Mouse (Mus musculus) kidney, adult 2 months (tissue): Measurements from ENCODE around the gene Sash1. TPM values are rescaled to one million over a fixed set of nuclear protein-coding genes. Genes with fewer than 3 reads are reported as not detected.

Source experiments
- DNase-seq: peaks from one replicate; pipeline ENCODE4 v3.0.0; 2021
- H3K27ac ChIP-seq: fragments of 200-500 bp; 2 replicates; pipeline ENCODE4 v1.5.1; 2012; ENCODE audit warnings: low read depth, low read length, control low read depth, inconsistent platforms; ENCODE audit not compliant: insufficient read depth
- H3K27me3 ChIP-seq: fragments of 200-500 bp; replicated peaks from 2 replicates; pipeline ENCODE4 v1.6.1; 2012; ENCODE audit warnings: mild to moderate bottlenecking, moderate library complexity, low read length, inconsistent platforms; ENCODE audit not compliant: control insufficient read depth, insufficient read depth
- H3K36me3 ChIP-seq: fragments of 200-500 bp; 2 replicates; pipeline ENCODE4 v1.6.1; 2012; ENCODE audit warnings: mild to moderate bottlenecking, moderate library complexity, low read length, inconsistent platforms; ENCODE audit not compliant: control insufficient read depth, insufficient read depth
- H3K4me1 ChIP-seq: fragments of 200-500 bp; 2 replicates; pipeline ENCODE4 v1.6.1; 2011; ENCODE audit warnings: low read length; ENCODE audit not compliant: control insufficient read depth, insufficient read depth
- H3K4me3 ChIP-seq: fragments of 200-500 bp; 2 replicates; pipeline ENCODE4 v1.5.1; 2011; ENCODE audit warnings: mild to moderate bottlenecking, low read depth, low read length, control low read depth; ENCODE audit not compliant: insufficient read depth
- CTCF ChIP-seq: fragments of 200-500 bp; conservative IDR thresholded peaks from 2 replicates; pipeline ENCODE4 v1.5.1; 2011; ENCODE audit warnings: low read depth, mild to moderate bottlenecking, control low read depth, low read length, moderate library complexity, mixed read lengths; ENCODE audit not compliant: insufficient read depth, insufficient read length
- POLR2A ChIP-seq: fragments of 200-500 bp; IDR thresholded peaks from one replicate; pipeline ENCODE4 v1.6.1; 2011; ENCODE audit warnings: low read depth, low read length, control low read depth
- WGBS: fragments of 180-500 bp; shearing (Covaris S2); methylation state at CpG from one replicate; pipeline ENCODE4 v1.1.7; 2018; 5-methylcytosine and 5-hydroxymethylcytosine counted together
- polyA plus RNA-seq: library from polyadenylated mRNA; depleted of rRNA; stranded (reverse); fragments of >200 nt; gene quantifications from 2 replicates; pipeline ENCODE4 v1.2.3, GENCODE M21; 2012

Gene Sash1
- polyA plus RNA-seq, 1 experiment = 13.5 TPM

DNA sequence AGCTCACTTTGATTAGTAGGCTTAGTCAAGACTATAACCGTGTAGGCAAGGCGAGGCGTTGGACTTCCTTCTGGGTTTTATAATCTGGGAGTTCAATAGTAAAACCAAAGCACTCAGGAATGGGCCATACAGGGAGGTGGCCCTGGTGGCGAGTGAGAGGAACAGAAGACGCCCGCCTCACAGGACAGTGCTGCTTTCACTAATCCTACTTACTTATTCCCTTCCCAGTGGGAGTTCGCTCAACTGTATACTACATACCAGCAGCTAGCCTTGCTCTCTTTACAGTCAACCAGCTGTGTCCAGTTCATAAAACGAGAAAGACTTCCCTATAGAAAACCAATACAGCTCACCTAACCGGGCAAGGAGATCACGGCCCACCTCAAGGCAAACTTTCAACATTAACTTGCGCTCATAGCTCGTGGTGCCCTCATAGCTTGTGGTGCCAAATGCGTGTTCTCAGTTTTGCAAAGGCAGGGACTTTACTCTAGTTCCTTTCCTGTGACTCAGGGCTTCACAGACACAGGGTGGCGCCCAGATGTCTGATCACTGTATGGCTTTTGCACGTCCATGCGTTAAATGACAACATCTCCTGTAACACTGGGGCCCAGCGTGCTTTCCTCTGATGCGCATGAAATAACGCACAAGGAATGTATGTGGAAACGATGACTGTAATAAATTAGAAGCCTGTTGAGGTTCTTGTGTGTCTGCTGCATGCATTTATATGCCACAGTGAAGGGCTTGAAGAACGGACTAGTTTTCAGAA, 138.2 kb downstream of the Sash1 start:
- H3K4me3 ChIP-seq = no peak overlapping the region
- TF ChIP-seq POLR2A = no peak
- no peak for TF ChIP-seq CTCF
- H3K36me3 ChIP-seq = no peaks in the 10 kb centered on the region; the same call in none of the 2 replicates
- H3K27ac ChIP-seq = no peak overlapping the region
- no peak for DNase-seq
- H3K27me3 ChIP-seq = no peaks in the 10 kb centered on the region
- 73% methylated on average over 21 of the region's 21 CpGs for WGBS
- H3K4me1 ChIP-seq = no peaks in the 10 kb centered on the region

DNA sequence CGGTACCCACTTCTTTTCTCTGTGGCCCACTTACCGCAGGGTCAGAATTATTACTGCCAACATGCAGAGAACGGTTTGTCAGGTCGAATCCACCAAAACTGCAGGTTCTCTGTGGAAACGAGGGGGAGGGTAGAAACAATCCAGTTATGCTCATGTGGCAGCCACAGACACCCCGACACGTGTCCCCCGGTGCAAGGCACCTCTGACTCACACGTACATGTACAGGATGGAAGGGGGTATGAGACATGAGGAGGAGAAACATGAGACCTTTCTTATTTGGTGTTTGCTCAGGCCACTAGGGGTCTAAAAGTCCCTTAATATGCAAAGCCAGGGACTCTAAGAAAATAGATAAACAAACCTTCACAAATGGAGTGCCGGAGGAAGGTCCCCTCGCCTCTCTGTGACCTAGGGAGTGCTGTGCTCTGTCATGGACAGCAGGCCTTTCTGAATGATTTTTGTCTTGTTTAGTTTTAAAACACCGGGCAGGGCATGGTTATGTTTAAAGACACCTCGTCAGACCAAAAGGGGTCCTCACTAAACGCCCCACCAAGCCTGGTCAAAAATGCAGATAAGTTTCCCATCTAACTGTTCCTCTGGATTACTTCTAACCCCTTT, 139.7 kb downstream of the Sash1 start:
- Histone ChIP-seq H3K36me3 (peaks cover 2% of the 10 kb centered on the region), H3K4me3 (no peak overlapping the region), H3K4me1 (no peaks in the 10 kb centered on the region), H3K27me3 (no peaks in the 10 kb centered on the region), H3K27ac (no peak overlapping the region)
- TF ChIP-seq CTCF (no peak), POLR2A (no peak)
- 76% methylated on average over 14 of the region's 14 CpGs for WGBS
- no peak for DNase-seq

DNA sequence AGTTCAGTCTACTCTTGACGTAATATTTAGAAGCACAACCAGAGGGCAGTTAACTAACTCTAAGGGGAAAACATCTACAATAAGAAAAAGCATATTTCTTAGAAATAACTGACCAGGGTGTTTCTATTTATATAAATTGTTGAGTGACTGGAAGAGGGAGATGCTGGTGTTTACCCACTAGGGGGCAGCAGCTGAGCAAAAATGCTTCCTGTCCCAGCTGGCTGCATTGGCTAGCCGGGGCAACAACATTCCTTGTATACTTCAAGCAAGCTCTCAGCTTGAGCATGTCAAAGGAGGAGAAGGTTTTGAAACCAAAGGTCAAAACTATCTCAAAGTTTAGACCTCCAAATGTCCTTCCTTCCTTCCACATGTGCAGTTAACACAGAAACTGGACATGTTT, 143.0 kb downstream of the Sash1 start:
- TF ChIP-seq POLR2A (no peak), CTCF (peak; percentile 83)
- no peak overlapping the region for H3K27ac ChIP-seq
- H3K4me1 ChIP-seq = no peaks in the 10 kb centered on the region
- H3K4me3 ChIP-seq = no peak overlapping the region
- H3K36me3 ChIP-seq = peaks cover 8% of the 10 kb centered on the region
- WGBS = 31% methylated on average over 2 of the region's 2 CpGs
- no peaks in the 10 kb centered on the region for H3K27me3 ChIP-seq
- peak; percentile 70 for DNase-seq

DNA sequence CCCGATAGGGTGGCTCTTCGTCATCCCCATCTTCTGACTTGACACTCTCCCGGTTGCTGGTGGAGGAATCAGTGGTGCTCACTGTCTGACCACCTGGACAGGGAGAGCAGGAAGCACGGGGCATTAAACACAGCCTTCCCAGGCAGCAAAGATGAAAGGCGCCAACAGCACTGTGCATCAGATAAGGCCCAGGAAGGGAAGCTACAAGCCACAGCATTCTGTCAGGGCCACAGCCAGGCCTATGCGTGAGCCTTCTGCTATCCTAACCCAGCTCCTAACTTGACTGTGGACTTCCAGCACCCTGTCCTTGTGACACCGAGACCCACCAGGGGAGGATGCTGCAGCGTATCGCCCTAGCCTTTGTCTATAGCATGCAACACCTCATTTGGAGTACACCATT, 144.4 kb downstream of the Sash1 start:
- 66% methylated on average over 9 of the region's 9 CpGs for WGBS
- Histone ChIP-seq H3K4me1 (no peaks in the 10 kb centered on the region), H3K27ac (no peak overlapping the region), H3K27me3 (no peaks in the 10 kb centered on the region), H3K4me3 (no peak overlapping the region), H3K36me3 (peaks cover 8% of the 10 kb centered on the region)
- no peak for DNase-seq
- no peak for TF ChIP-seq CTCF
- TF ChIP-seq POLR2A = no peak

DNA sequence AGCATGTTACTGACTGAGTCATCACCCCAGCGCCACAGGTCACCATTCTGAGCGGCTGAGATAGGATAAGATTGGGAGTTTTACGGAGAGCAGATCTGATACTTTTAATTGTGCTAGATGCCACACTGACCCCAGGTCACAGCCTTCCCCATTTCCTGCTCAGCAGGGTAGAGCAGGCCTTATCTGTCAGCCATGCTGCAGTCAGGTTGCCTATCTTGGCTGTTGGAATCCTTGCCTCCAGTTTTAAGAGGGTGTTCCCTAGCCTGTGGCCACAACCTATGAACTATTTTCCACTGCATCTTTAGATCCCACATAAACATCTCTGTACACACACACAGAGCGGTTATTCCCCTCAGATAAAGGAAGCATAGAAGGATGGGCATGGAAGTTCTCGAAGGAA, 145.1 kb downstream of the Sash1 start:
- DNase-seq = no peak
- H3K27ac ChIP-seq = no peak overlapping the region
- no peak overlapping the region for H3K4me3 ChIP-seq
- TF ChIP-seq CTCF = no peak
- TF ChIP-seq POLR2A = no peak
- no peaks in the 10 kb centered on the region for H3K27me3 ChIP-seq
- H3K36me3 ChIP-seq = peaks cover 8% of the 10 kb centered on the region
- no peaks in the 10 kb centered on the region for H3K4me1 ChIP-seq
- WGBS = 81% methylated on average over 5 of the region's 5 CpGs

DNA sequence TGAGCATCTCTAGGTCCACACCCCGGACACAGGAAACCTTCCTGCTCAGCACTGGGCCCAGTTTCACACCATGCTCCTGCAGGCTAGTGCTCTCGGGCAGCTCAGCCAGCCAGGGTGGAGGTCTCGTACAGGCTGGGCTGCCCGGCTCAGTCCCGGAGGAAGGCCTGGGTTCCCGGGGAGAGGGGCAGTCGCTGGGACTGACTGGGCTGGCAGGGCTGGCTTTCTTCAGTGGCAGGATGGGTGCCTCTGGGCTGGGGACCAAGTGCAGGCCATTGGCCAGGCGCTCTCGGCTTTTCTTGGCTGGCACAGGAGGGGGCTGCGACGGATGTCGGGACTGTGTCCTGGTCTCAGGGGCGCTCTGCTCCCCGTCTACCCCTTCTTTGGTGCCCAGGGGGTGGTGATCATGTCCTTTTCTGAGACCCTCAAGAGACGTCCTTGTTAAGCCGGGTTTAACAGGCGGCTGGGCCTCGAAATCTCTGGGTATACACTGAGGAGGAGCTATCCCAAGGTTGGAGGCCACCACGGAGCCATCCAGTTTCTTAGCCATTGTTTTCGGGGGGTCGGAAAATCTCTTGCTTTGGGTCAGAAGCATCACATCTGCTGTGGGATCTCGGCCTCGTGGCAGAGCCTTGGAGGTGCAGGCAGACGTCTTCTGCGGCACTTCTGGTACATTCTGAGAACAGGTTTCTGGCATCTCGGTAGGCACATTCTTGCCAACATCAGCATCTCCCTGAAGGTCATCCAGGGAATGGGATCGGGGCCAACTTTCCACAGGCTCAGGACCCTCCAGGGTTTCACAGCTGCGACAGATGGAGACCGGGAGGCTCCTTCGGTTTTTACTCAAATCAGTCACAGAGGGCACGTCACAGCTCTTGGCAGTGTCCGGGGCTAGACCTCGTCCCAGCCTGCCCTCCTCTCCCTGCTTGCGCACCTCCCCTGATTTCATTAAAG, 156.2 kb downstream of the Sash1 start:
- Histone ChIP-seq H3K4me3 (no peak overlapping the region), H3K27ac (no peak overlapping the region), H3K27me3 (no peaks in the 10 kb centered on the region), H3K36me3 (peaks cover 7% of the 10 kb centered on the region), H3K4me1 (no peaks in the 10 kb centered on the region)
- TF ChIP-seq CTCF = no peak
- TF ChIP-seq POLR2A = no peak
- 94% methylated on average over 34 of the region's 34 CpGs for WGBS
- no peak for DNase-seq
